Mouse (Mus musculus) retina, adult 2 months (tissue): ENCODE results near the gene Fam110a.

Experiments used
- DNase-seq: peaks from one replicate; pipeline ENCODE4 v3.0.0-alpha.2; 2012; ENCODE audit warnings: low read depth, low spot score

Fam110a gene

DNA sequence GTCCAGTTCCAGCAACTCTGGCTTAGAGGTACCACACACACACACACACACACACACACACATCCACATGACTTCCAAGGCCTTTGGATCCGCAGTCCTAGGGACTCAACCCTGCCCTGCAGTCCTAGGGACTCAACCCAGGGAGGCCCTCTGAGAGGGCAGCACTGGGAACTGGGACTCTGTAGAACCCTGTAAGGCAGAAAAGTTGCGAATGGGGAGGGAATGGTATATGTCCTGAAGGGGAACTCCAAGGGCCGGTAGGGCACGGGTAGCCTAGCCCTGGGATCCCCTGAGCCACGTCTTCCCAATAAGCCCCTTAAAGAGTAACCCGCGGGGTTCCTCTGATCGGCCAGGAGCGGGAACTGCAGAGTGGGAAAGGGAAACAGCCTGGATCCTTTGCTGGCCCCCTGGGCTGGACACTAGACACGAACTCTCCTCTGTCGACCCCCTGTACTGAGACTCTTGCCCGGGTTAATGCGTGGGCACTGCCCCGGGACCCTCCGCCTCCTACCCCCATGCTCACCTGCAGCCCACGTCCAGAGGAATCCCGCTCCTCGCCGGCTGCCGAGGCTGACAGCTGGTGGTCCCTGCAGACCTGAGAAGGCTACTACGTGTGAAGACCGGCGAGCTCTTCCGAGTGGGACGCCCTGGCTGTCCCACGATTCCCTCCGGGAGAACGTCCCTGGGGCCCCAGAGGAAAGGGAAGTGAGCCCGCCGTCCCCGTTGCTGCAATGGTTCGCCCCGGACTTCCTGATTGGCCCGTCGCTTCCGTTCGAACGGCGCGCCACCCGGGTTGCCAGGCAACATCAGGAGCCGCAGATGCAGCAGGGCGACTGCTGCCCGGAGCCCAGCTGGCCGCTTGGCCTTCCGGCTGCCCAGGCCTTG is at the start of gene Fam110a:
Gene Fam110a (minus strand): TSS at position 750 of the 885 bp plus-strand sequence.
- peak; percentile 84 for DNase-seq

DNA sequence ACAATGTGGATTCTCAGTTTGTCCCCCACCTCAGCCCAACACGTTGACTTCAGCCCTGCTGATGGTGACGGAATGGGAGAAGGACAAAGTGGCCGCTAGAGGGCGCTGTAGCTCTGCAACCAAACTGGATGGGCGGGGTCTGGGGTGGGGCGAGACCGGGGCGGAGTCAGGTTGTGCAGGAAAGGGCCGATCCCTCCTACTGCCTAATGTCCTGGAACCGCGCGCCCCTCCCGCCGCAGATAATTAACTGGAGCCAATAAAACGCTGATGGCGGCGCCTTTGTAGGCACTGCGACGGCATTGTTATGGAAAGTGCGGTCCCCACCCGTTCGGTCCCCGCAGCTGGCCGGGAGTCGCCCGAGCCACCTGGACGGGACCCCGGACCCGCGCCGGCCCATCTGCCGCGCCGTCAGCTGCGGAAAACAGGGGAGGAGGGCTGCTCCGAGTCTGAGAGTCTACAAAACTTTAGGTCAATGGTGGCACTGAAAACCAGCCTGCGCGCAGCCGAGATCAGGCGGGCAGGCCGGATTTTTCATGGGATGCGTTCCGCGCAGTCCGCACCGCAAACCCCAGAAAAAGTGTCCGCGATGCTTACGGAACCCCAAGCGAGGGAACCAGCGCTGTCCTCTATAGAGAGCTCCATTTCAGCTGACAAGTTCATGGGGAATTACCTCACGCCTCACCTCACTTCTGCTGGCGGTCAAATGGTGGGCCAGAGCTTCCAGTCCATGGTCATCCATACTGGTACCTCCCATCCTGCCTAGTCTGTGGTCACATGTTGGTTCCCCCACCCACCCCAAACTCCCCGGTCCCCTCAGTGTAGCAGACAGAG is 49.4 kb upstream of the Fam110a start:
- peak; percentile 84 for DNase-seq

DNA sequence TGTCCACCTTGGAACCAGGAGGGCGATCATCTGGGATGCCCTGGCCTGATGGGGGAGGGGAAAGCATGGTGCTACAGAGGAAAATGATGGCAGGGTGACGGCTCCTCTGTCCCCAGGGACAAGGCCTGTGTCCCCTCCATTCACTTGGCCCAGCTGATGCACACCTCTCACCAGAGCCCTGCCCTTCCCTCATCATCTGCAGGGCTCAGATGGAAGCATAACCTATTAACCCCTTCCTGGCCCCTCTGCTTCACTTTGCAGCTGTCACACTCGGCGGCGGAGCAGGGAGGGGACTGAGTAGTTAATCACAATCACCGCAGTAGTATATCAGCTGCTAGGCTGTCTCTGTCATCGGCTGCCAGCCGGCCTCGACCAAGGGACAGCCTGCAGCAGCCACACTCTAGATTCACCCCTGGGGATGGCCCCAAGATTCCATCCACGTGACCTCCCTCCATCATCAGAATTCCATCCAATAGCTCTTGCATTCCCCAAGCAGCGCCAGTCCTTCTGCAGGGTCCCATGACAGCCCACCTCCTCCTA is 44.9 kb upstream of the Fam110a start:
- DNase-seq = no peak

DNA sequence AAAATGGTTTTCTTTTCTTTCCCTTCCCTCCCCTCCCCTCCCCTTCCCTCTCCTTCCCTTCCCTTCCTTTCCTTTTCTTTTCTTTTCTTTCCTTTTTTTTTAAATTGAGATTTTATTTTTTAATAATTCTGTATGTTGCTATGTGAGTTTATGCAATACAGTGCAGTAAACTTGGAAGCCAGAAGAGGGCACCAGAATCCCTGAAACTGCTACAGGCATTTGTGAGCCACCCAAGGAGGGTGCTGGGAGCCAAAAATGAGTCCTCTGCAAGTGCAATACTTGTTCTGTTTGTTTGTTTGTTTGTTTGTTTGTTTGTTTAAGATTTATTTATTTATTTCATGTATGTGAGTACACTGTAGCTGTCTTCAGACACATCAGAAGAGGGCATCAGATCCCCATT is 42.0 kb upstream of the Fam110a start:
- DNase-seq = no peak

DNA sequence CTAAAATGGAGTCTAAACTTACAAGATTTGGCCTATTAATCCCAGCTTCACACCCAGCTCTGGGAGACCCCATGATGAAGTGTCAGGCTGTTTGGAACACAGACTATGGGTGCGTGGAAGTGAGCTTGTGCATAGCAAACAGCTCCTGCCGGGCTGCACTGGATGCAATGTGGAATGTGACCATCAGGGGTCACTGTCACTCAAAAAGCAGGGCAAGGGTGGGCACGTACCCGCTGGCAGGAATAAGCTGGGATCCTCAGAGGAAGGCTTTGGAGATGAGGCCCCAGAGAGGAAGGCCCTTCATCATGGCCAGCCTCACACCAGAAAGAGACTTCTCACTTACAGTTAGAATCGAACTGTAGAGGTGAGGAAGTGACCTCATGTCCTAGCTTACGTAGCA is 40.2 kb upstream of the Fam110a start:
- no peak for DNase-seq

DNA sequence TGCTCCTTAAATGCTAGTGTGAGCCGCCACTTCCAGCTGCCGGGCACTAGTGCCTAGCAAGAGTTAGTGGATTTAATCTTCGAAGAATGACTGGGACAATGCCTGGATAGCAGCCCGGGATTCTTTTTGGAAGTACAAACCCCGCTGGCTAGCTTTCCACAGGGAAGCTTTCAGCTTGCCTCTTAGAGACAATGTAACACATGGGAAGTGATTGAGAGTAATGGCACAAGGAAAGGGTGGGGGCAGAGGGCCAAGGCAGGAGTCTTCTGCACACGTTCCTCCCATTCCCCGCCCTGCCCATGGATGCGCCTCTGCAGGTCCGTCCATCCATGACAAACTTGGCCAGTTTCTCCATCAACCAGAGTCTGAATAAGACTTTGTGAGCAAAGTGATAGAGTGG is 36.6 kb upstream of the Fam110a start:
- no peak for DNase-seq

DNA sequence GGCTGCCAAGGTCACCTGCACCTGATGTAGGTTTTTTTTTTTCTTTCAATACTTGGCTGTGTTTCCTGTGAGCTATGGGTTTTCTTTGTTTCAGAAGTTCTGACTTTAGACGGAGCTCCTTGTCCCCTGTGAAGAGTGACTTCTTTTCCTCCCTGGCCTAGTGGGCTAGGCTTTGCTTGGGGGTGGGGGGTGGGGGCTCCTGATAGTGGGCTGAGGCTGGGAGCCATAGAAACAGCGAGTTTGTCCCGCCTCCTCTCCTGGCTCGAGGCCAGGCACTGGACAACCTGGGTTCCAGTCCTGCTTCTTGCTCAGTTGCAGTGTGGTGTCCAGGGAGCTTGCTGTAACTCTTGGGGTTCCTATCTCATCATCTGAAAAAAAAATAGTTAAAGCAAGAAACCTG is 36.0 kb upstream of the Fam110a start:
- no peak for DNase-seq

DNA sequence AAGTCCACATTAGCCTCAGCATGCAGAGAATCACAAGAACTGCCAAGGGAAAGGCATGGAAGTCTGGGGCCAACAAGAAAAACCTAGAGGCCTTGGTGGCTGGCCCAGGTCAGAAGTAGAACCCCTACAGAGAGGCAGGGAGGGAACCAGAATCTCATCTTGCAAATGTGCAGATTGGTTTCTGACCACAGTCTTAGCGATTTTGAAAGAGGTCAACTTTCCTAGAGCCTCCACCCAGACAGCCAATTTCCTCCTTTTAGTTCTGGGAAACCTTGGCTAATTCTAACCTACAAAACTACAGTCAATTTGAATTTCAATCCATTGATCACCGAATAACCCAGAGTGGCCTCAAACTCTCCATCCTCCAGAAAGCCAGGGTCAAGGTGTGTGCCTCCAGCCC is 32.7 kb upstream of the Fam110a start:
- DNase-seq = no peak

DNA sequence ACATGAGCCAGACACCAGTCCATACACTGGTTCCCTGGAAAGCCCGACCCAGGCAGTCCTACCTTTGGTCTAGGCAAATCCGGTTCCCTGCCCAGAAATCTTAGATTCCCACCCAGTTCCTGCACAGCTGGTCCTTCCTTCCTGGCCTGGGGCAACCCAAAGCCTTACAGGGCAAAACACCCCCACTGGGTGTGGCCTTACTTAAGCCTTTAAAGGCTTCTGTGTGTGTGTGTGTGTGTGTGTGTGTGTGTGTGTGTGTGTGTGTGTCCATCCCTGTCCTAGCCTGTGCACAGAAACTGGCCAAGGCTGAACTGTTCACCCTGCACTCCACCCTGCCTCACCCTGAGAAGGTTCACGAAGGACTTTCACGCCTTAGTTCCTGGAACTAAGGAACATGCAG is 32.2 kb upstream of the Fam110a start:
- DNase-seq = no peak

DNA sequence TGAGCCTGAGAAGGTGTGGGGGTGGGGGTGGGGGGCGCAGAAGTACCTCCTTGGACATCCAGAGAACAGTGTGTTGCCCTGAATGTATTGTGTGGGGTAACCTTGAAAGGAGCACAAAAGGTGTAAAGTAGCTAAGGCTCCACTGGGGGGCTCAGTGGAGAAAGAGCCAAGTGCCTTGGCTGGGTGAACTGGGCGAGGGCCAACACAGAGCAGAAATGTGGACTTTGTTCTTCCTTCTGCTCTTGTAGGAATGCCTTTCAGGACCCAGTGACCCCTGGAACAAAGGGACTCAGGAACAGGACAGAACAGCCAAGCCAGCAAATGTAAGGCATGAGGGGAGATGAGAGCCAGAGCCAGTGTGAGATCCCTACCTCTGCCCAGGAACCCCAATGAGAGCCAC is 31.7 kb upstream of the Fam110a start:
- no peak for DNase-seq

DNA sequence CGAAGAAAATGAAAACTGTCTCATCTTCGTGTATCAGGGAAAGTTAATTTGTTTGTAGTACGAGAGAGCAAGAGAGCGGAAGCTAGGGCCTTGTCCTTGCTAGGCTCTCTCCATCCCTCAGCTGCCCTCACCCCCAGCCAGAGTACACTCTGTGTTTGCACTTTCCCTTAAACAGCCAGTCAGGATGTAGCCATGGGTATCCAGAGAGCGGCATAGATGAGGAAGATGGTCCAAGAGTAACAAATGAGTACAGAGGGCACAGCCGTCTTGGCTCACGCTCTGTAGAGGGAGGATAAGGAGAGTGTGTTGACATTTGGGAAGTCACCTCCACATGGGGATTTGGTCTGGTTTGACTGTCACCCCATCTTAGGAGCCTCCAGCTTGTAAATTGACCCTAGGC is 30.6 kb upstream of the Fam110a start:
- DNase-seq = no peak

DNA sequence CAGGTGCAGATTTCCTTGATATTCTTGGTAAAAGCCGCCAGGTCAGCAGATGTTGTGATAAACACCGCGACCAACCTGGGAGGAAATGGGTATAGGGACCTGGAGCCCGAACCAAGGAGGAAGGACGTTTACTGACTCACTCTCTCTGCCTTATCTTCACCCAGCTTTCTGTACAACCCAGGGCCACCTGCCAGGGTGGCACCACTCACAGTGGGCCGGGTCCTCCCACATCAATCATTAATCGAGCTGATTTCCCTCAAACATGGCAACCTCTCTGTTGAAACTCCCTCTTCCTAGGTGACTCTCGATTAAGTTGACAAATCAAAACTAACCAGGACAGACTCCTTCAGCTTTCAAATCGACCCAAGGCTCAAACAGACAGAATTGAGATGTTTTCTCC is 30.2 kb upstream of the Fam110a start:
- no peak for DNase-seq

DNA sequence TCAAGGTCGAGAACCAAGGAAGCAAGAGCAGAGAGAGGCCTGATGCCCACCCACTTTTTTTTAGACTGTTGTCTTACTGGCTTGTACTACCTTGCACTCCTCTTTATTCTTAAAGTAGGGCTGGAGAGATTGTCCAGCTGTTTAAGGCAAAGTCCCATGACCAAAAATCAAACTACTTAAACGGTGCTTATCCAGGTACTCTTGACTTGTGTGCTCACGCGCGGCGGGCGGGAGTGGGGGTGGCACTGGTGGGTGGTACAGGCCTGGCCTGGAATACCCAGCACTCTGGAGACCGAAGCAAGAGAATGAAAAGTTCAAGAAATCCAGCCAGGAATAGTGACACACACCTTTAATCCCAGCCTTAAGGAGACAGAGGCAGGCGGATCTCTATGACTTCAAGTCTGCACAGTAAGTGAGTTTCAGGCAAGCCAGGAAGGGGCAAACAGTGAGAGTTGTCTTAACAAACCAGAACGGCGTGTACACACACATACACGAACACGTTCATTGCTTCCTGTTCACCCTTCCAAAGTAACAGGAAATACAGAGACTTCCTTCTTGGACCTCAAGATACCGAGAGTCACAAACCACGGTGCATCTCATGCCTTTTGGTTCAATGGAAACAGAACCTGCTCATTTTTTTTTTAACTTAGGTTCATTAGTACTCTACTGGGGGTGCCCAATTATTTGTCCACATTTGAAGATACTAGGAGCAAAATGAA is 29.2 kb upstream of the Fam110a start:
- no peak for DNase-seq

DNA sequence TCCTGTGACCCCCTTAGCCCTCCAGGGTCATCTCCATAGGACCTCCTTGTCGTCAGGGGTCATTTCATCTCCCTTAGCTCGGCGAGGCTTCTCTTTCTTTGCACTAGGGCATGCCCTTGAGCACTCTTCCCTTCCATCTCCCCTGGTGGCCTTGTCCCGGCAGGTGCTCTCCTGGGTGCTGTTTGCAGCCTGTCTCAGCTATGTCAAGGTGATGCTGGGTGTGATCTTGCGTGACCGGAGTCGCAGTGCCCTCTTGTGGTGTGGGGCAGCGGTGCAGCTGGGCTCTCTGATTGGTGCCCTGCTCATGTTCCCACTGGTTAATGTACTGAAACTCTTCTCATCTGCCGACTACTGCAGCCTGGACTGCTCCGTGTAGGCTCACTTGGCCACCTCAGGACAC is 27.8 kb upstream of the Fam110a start:
- no peak for DNase-seq

DNA sequence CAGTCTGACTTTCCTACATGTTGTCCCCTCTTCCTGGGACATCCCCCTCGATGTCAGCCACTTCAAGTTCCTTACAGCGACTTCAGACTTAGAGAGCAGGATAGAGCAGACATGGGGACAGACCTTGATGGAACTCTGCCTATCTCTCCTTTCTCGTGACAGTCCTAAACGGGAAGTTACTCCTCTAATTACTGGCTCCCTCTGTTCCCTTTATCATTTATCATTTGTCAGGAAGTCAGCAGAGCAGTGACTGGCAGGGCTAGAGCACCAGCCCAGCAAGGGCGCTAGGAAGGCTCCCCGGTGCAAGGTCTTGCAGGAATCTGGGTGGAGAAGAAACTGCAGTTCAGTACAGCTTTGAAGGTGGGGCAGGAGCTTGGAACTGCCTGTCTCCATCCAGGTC is 22.5 kb upstream of the Fam110a start:
- no peak for DNase-seq

DNA sequence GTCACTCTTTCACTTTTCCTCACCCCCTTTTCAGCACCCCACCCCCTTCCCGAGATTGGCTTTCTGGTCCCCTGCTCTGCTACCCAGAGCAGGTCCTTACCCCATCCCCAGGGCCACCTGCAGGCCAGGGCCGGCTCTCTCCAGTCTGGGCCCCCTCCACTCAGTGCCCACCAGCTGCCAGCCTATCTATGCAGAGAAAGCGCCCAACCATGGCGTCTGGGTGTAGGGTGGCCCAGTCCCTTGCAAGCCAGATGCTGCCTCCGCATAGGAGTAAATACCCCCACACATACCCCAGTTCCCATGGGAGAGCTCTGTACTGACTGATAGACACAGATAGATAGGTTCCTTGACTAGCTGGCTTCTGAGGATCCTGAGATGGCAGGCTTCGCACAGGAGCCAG is 20.7 kb upstream of the Fam110a start:
- no peak for DNase-seq

DNA sequence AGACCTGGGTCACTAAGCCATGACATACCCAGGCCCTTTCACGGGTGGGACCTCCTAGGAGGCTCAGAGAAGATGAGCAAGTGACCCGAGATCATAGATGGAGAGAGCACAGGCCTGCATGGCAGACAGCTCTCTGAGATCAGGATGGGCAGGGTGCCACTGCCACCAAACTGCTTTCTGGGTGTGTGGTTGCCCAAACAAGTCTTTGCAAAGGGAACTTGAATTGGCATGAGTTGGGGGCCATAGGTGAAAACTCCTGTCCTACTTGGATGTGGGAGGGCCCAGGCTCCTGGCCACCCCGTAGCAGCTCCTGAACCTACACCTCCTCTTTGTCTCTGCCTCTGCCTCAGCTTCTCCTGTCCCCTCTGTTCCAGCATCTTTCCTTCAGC is 20.3 kb upstream of the Fam110a start:
- no peak for DNase-seq

DNA sequence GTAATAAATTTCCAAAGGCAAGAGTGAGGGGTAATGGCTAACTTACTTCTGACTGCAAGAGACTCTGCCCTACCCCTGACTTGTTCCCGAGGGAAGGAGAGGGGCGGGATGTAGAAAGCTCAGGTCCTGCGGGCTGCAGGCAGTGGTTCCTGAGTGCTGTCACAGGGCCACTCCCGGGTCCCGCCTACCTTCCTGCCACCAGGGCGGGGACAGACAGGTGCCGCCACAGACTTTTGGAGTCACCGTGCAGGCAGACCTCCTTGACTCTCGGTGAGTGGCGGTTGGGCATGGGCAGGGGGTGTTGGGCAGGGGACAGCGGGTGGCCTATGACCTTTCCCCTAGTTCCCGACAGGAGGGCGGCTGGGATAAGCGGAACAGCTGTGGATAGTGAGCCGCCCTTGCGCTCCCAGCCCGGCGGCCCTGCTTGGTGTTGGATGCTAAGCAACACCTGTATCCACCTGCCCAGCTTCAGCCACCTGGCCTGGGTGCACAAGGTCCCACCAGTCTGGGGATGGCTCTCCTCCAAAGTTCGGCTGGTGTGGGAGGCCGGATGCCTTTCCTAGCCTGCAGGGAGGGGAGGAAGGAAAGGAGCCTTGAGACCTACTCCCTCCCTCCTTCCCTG is 19.8 kb upstream of the Fam110a start:
- DNase-seq = no peak

DNA sequence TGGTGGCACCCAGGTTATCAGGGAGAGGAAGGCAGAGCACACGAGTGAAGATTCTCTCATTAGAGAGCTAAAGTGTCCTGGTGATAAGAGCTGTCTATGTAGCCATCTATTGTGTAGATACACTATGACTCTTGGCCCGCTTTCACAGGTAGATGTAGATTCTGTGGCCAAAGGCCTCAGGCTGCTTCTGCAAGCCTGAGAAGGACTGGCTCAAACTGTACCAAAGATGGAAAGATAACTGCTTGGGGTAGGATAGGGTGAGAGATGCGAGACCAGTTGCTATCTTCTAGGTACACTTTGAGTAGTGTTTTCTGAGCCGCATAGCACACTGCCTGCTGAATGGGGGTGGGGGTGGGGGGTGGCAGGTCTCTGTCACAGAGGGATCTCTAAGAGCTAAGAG is 18.9 kb upstream of the Fam110a start:
- DNase-seq = no peak

DNA sequence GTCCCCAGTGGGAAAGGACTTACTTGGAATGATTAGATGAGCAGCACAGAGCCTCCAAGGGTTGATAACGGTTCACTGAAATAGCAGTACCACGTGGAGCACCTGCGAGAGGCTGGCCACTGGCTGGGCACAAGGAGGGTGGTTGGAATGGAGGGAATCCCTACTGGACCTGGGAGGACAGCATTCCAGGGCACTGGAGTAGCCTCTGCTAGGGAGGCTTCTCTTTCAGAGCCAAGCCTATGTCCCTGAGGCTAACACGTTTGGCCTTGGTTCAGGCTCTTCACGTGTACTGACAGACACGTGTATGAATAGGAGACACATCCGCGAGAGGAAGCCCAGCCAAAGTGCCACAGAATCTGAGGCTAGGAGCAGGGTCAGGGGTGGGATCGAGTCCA is 18.5 kb upstream of the Fam110a start:
- DNase-seq = no peak

DNA sequence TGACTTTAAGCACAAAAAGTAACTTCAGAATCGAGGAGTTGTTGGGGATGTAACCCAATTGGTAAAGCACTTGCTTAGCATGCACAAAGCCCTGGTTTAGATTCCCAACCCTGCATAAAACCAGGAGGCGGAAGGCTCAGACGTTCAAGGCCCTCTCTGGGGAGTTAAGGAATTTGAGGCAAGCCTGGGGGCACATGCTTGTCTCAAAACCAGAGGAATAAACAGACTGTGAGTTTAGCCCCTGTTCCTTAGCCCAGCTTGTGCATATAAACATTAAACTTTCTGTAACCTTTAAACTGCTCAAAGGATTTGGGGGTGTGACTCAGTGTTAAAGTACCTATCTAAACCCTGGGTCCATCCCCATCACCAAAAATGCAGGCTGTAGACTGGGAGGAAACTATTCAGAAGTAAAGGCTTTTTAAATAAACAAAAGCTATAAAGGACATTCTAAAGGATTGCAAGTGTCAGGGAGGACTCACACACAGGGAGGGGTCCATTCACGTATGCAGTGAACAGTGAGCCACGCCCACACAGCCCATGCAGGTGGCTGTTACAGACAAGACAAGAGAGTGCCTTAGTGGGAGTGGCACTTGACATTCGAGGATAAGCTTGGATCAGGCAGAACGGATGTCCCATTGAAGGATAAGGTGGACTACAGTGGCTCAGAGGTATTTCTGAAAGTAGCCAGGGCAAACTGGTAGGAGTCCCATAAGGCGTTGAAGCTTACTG is 17.9 kb upstream of the Fam110a start:
- no peak for DNase-seq
